Mouse (Mus musculus) cerebellum, postnatal 36 days (tissue): Measurements from ENCODE around the gene Tmem109.

Experiments used
- DNase-seq, 2 experiments: peaks; one replicate each; pipeline ENCODE4 v3.0.0; 2021 to 2022; ENCODE audit warnings: mixed read lengths in 2 of 2

Gene Tmem109

DNA sequence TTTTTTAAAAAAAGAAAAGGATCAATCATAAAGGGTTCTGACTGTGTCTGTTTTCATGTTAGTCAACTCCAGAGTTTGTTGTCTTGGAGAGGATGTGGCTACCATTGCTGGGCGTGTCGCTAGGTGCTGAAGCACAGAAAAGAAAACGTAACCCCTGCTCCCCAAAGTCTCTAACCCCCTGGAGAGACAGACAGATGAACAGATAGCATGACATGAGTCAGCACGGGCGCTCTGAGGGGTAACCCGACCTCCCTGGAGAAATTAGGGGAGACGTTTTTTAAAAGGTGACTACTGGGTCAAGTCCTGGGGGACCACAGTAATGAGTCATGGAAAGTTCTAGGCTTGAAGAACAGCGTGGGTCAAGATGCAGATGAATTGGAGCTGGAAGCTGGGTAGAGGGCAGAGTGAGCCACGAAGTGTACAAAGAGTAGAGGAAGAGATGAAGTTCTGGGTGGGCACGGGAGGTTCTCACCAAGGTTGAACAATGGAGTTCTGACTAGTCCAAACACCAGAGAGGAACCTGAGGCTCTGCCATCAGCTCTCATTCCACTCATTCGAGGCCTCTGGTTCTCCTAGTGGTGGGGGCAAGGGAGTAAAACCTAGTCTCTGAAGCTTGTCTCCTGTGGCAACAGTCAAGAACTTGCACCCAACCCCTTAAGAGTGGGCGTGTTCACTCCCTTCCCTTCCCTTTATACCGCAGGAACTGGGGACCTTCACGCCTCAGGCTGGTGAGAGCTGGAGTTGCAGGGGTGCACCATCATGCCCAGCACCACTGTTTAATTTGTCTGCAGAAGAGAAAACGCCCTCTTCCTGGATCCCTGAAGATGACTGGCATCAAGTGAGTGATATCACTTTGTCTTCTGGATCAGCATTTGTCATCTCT lies 42.5 kb downstream of the Tmem109 start, which contains the start of gene Slc15a3:
Gene Slc15a3 (plus strand): TSS at position 718 of the 883 bp plus-strand sequence.
- DNase-seq, result no peak

DNA sequence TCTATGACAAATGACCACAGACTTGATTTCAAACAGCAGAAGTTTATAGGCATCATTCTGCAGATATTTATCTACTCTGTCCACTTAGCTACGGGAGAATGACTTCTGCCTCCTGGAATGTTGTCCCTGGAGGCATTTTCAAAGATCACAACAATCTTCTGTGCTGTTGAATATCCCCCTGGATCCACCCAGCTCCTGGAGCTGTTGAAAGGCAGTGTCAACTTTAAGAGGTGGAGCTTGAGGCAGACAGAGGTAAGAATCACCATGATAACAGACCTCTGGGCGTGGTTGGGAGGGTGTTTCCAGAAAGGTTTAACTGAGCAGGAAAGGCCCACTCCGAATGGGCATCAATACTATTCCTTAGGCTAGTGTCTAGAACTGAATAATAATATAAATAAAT lies 46.1 kb downstream of the Tmem109 start:
- no peak for DNase-seq

DNA sequence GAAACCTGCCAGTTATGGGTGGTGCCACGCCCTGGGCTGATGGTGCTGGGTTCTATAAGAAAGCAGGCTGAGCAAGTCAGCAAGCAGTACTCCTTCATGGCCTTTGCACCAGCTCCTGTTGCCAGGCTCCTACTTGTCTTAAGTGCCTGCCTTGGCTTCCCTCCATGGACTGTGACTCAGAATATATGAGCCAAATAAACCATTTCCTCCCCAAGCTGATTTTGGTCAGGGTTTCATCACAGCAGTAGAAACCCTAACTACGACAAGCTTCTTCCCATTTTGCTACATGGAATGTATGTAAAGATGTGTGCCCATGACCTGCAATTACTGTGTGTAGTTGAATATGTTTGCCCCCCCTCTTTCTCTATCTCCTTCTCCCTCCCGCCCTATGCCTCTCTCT lies 48.2 kb downstream of the Tmem109 start:
- no peak for DNase-seq

DNA sequence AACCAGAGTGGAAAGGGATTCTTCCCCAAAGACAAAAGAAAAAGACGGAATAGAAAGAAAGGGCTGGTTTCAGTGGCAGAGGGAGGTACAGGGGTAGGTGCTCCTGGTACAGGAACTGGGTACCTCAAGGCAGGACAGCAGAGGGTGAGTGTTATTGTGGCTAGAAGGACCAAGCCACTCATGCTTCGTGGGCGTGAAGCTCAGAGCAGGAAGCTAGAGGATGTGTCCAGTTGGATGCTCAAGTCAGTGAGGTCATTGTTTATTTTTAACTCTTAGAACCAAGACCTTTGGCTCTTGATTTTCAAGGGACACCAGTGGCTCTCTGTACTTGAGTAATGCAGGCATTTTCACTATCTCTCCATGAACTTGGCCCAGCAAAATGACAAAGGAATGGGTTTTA lies 49.8 kb downstream of the Tmem109 start:
- no peak for DNase-seq

DNA sequence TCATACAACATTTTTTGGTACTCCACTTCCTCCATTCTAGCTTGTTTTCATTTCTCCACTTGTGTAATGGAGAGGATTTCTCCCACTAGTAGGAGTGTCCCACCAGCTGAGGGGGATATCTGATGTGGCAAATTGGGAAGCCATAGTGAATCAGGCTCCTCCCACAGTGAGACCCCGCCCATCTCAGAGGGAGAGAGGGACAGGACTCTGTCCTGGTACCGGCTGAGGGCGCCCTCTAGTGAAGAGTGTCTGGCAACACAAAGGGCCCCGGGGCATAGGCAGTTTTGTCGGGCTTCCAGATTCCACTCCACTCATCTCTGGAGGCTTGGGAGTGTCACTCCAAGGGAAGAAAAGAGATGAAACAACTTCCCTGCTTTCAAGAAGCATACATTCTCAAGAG lies 50.4 kb downstream of the Tmem109 start:
- peak; percentile 52 to 62 for DNase-seq

DNA sequence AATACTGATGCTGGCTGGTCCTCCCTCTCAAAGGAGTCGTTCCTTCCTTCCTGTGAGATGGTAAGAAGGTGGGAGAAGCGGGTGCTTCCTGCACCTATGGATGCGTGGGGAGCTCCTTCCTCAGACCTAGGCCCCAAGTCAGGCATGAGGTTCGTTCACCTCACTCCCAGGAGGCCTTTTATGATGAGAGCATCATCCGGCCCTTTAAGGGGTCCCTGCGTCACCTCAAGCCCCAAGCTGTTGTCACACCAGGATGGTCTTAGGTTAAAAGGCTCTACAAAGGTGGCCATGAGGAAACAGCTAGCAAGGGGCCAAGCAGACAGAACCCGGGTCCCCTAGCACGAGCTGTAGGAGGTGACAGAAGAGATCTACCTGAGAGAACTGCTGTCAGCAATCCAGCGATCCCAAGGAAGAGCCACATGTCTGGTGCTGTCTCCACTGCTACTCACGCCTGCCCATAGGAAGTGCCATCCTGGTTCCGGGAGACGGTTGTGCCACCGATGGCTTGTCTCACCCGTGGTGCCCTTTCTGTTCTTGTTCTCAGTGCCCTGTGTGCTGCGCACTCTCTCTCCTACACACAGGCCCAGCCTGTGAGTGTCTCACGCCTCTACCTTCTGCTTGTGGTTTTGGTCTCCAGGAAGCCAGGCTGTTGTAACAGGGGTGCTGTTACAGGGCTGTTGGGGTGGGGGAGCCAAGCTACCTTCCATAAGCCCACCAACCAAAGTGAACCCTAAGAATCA lies 52.2 kb downstream of the Tmem109 start, which contains the start of gene Cd6:
Gene Cd6 (minus strand): TSS at position 623 of the 740 bp plus-strand sequence.
- no peak for DNase-seq

DNA sequence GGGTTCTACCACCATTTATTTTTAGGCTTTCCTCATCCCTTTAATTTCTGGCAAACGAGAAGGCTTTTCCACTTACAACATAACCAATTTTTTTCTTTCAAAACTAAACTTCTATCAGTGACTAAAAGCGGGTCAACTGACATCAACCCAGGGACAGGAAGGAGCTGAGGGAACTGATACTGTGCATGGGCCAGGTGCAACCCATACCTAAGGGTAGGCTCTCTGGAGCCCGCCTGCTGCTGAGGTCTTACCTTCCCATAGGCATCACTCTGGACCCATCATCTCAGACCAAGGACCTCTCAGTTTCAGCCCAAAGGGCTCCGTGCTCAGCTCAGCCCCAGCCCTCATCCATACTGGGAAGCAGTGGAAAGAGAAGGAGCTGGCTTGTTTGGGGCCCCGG lies 53.5 kb downstream of the Tmem109 start:
- no peak for DNase-seq

DNA sequence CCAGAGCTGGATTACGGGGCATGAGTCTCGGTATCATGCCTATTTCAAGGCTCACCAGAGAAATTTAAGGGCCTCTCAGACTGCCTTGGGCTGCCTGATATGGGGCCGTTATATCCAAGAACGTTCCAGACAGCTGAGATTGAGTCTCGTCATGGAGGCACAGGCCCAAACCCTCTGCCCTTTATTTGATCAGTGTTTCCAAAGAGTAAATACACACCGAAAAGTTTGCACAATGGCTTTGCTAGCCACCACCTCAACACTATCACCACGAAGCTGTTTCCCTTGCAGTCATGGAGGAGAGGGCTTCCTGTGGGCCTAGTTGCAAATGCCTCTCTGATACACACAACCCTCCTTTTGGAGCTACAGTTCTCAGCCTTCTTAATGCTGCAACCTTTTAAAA lies 57.7 kb downstream of the Tmem109 start:
- DNase-seq, result no peak

DNA sequence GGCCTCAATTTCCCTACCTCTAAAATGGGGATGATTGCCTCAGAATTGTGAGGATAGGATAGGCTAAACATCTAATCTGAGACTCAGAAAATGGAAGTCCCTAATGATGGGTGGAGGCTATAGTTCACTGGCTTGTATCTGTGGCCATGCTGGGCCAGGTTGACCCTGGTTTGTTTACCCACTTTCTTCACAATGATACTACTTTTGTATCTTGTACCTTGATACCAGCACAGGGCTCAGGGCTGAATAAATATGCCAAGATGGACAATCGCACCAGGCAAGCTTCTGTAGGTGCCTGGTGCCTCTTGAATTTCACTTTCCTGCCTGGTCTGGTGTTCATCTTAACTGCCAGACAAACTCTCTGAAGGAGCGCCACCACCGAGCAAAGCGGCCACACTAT lies 59.3 kb downstream of the Tmem109 start:
- no peak for DNase-seq

DNA sequence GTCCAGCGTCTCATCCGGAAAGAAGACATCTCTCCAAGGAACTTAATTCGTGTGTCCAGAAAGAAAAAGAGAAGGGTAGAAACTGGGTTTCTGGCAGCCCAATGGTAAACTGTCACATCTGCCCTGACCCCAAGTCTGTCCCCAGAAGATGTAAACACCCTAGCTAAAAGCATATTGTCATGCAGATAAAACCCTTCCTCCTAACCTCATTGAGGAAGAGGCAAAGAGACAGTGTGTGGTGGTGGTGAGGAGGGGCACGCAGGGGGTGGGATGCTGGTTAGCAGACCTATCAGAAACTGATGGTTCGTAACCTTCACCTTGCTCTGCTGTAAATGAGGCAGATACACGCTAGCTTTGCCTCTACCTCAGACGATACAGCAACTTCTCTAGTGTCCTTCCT lies 60.5 kb downstream of the Tmem109 start:
- DNase-seq, result no peak
